Mouse (Mus musculus): ENCODE data around the gene Tssk3.
"Not testable (repeated sequence)": the region's sequence is repeated elsewhere in the genome, so short reads cannot be mapped to it uniquely, and the experiment has no call there.

DNA sequence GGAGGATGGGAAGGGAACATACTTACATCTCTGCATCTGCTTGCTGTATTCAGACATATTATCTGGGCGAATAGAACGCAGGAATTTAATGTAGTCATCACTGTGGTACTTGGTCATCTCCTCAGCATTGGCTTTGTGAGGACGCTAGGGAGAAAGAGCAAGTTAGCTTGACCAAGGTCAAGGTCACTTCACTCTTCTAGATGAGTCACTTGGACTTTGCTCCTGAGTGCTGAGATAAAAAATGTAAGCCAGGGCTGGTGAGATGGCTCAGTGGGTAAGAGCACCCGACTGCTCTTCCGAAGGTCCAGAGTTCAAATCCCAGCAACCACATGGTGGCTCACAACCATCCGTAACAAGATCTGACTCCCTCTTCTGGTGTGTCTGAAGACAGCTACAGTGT lies 38.1 kb upstream of the Tssk3 start:
- TF ChIP-seq CTCF, EP300 (IDR thresholded peaks at IDR 0.05; ENCODE audit: low read depth): not testable (repeated sequence)

Data from liver, embryonic 14.5 days (tissue).